Mouse (Mus musculus) heart, adult 2 months (tissue): ENCODE results near the gene Pum3. TPM values are rescaled to one million over a fixed set of nuclear protein-coding genes. Genes with fewer than 3 reads are reported as not detected.

Source experiments
- DNase-seq, 2 experiments: peaks; one replicate each; pipeline ENCODE4 v3.0.0; 2021
- H3K27ac ChIP-seq: fragments of 200-600 bp; 2 replicates; pipeline ENCODE4 v1.8.1; 2022
- H3K27me3 ChIP-seq: fragments of 200-500 bp; 2 replicates; pipeline ENCODE4 v1.6.1; 2012; ENCODE audit warnings: mild to moderate bottlenecking, low read length, inconsistent platforms, mixed read lengths; ENCODE audit not compliant: control insufficient read depth, insufficient read depth
- H3K36me3 ChIP-seq: fragments of 200-500 bp; 2 replicates; pipeline ENCODE4 v1.6.1; 2012; ENCODE audit warnings: low read length, inconsistent platforms; ENCODE audit not compliant: control insufficient read depth, insufficient read depth
- H3K4me1 ChIP-seq: fragments of 200-500 bp; 2 replicates; pipeline ENCODE4 v1.6.1; 2011; ENCODE audit warnings: low read length; ENCODE audit not compliant: control insufficient read depth, insufficient read depth
- H3K4me3 ChIP-seq: fragments of 200-600 bp; 2 replicates; pipeline ENCODE4 v1.8.1; 2022
- H3K79me2 ChIP-seq: fragments of 200-500 bp; replicated peaks from 2 replicates; pipeline ENCODE4 v1.6.1; 2012; ENCODE audit warnings: mild to moderate bottlenecking, inconsistent platforms, low read length, moderate library complexity, mixed read lengths; ENCODE audit not compliant: control insufficient read depth, insufficient read depth
- H3K9ac ChIP-seq: fragments of 200-500 bp; 2 replicates; pipeline ENCODE4 v1.6.1; 2012; ENCODE audit warnings: low read depth, mild to moderate bottlenecking, control low read depth, inconsistent platforms, low read length, mixed read lengths
- CTCF ChIP-seq: fragments of 200-600 bp; IDR thresholded peaks from 2 replicates; pipeline ENCODE4 v1.8.1; 2022; ENCODE audit warnings: antibody characterized with exemption, mild to moderate bottlenecking, moderate library complexity
- EP300 ChIP-seq: fragments of 200-500 bp; IDR thresholded peaks from 2 replicates; pipeline ENCODE4 v1.6.1; 2011; ENCODE audit warnings: low read depth, low read length, control low read depth; ENCODE audit not compliant: insufficient read depth
- POLR2A ChIP-seq: fragments of 200-500 bp; IDR thresholded peaks from 2 replicates; pipeline ENCODE4 v1.6.1; 2011; ENCODE audit warnings: mild to moderate bottlenecking, low read depth, low read length, control low read depth; ENCODE audit not compliant: insufficient read depth
- WGBS: fragments of 180-500 bp; shearing (Covaris S2); methylation state at CpG from one replicate; pipeline ENCODE4 v1.1.7; 2018; 5-methylcytosine and 5-hydroxymethylcytosine counted together
- intact Hi-C: fragments of 180-260 bp; cut with DNase I; formaldehyde crosslinking; loops from one replicate; pipeline ENCODE4 v1.15.1; 2025
- polyA plus RNA-seq: library from polyadenylated mRNA; depleted of rRNA; stranded (reverse); fragments of >200 nt; gene quantifications from 2 replicates; pipeline ENCODE4 v1.2.3, GENCODE M21; 2012
- total RNA-seq, 2 experiments: library from RNA; stranded (reverse); gene quantifications; 2 replicates each; pipeline ENCODE4 v1.2.3; 2021

Gene Pum3
- total and polyA plus RNA-seq, 3 experiments = 22.7 to 33.7 (median 30.9) TPM

- Histone ChIP-seq H3K9ac (no peak overlapping the region), H3K4me1 (no peaks in the 10 kb centered on the region), H3K79me2 (no peaks in the 10 kb centered on the region), H3K27ac (no peak overlapping the region), H3K27me3 (no peaks in the 10 kb centered on the region), H3K36me3 (no peaks in the 10 kb centered on the region), H3K4me3 (no peak overlapping the region)
- intact Hi-C loops = no loop called here
- TF ChIP-seq CTCF (no peak), POLR2A (no peak), EP300 (no peak)
- DNase-seq = no peak
- WGBS = 92% methylated on average over 9 of the region's 9 CpGs
Measured at GRCm38 (mm10) chr19:27397797-27398196, 31.8 kb downstream of the Pum3 start.

DNA sequence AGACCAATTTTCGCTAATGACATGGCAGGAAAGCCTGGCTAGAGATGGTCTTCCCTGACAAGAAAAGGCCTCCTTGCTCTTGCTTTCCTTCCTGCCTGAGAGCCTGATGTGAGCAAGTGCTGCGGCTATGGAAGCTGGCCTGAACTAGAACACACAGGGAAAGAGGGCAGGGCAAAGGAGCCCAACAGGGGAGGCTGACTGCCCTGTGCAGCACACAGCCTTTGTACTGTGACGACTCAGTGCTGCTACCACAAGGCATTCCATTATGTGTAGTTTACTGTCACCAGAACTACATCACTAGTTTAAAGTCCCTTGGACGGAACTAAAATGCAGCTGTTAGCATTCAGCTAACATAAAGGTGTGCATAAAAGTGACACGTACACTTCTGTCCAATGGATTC, 32.4 kb downstream of the Pum3 start:
- intact Hi-C loops = no loop called here
- DNase-seq = no peak
- TF ChIP-seq CTCF (no peak), POLR2A (no peak), EP300 (no peak)
- Histone ChIP-seq H3K27ac (no peak overlapping the region), H3K4me1 (no peaks in the 10 kb centered on the region), H3K27me3 (no peaks in the 10 kb centered on the region), H3K36me3 (no peaks in the 10 kb centered on the region), H3K9ac (no peak overlapping the region), H3K79me2 (no peaks in the 10 kb centered on the region), H3K4me3 (no peak overlapping the region)
- WGBS = 92% methylated on average over 5 of the region's 5 CpGs

DNA sequence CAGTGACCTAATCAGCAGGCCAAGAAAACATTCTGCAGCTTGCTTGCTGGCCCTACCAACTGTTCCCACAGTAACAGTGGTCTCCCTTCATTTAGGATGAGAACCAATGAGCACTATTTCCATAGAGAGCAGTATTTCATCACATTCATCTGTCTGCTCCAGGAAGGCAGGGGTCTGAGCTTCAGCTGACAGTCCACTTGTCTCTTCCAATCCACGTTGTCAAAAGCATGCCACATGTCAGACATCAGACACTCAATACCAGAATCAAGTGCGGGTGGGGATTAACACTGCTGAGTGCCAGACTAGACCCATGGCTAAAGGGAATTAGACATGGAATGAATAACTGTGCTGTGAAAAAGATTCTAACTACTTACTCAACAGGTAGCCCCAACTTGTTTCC, 32.9 kb downstream of the Pum3 start:
- Histone ChIP-seq H3K9ac (no peak overlapping the region), H3K4me1 (no peaks in the 10 kb centered on the region), H3K79me2 (no peaks in the 10 kb centered on the region), H3K27ac (no peak overlapping the region), H3K27me3 (no peaks in the 10 kb centered on the region), H3K4me3 (no peak overlapping the region), H3K36me3 (no peaks in the 10 kb centered on the region)
- WGBS = 84% methylated on average over 2 of the region's 2 CpGs
- TF ChIP-seq POLR2A = no peak
- TF ChIP-seq CTCF = no peak
- TF ChIP-seq EP300 = no peak
- intact Hi-C loops = no loop called here
- DNase-seq = no peak

DNA sequence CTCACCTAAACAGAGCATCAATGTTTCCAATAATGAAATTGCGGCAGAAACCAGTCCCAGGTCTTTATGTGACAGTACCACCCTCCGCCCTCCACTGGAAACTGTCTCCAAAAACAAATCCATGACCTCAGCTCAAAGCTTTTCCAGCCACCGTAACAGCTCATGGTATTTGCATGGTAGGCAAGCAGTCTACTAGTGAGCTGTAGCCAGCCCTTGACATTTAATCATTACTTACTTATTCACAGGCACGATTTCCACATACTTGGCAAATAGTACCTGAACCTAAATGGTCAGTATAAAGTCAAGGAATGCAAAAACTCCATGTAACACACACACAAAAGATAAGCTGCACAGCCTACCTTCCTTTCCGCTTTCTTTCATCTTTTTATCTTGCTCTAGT, 33.7 kb downstream of the Pum3 start:
- H3K4me3 ChIP-seq = no peak overlapping the region
- H3K27ac ChIP-seq = no peak overlapping the region
- H3K9ac ChIP-seq = no peak overlapping the region
- WGBS = 83% methylated on average over 5 of the region's 5 CpGs
- no peaks in the 10 kb centered on the region for H3K4me1 ChIP-seq
- intact Hi-C loops = no loop called here
- no peaks in the 10 kb centered on the region for H3K79me2 ChIP-seq
- H3K27me3 ChIP-seq = no peaks in the 10 kb centered on the region
- DNase-seq = no peak
- no peaks in the 10 kb centered on the region for H3K36me3 ChIP-seq
- TF ChIP-seq POLR2A (no peak), CTCF (no peak), EP300 (no peak)

DNA sequence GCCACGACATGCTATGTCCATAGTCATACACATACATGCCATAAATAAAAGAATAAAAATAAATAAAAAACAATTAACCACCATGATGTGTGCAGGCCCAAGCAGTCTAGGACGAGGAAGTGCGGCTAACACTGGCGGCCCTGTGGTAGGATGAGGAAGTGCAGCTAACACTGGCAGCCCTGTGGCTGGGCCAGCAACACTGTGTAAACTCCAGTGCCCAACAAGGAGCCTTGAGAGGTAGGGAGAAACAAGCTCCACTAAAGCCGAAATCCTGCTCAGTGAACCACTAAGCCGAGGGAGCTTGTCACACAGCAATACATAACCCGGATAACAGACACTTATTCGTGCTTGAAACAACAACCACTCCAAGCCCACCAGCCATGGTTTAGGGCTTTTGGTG, 34.1 kb downstream of the Pum3 start:
- 92% methylated on average over 8 of the region's 8 CpGs for WGBS
- Histone ChIP-seq H3K27me3 (no peaks in the 10 kb centered on the region), H3K36me3 (no peaks in the 10 kb centered on the region), H3K4me1 (no peaks in the 10 kb centered on the region), H3K4me3 (no peak overlapping the region), H3K9ac (no peak overlapping the region), H3K27ac (no peak overlapping the region), H3K79me2 (no peaks in the 10 kb centered on the region)
- no peak for DNase-seq
- intact Hi-C loops = no loop called here
- TF ChIP-seq CTCF (peak; percentile 17), POLR2A (no peak)

DNA sequence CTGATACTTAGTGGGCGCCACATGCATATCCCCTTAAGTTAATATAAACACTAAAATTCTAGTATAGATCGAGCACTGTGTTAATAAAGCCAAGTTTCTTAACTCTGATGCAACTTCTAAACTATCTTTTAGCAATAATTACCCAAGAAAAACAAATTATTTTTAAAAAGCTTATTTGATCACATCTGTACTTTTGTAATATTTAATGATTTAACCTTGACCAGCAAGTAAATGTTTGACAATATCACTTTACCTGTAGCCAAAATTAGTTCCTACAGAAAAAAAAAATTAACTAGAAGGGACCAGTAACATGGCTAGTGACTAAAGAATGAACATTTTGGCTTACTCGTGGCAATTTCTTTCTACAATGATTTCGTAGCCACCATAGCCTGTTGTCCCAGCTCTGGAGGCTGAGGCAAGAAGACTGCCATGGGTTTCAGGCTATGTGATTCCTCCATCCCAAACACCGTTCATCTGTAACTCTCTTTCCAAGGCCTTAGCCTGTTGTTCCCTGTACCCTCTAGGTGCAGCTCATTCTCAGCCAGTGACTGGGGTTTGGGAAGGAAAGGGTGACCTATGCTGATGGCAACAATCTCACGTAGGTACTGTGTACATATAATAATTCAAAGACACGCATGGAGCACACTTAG, 35.2 kb downstream of the Pum3 start:
- no peak overlapping the region for H3K9ac ChIP-seq
- H3K4me3 ChIP-seq = no peak overlapping the region
- H3K36me3 ChIP-seq = no peaks in the 10 kb centered on the region
- 96% methylated on average over 7 of the region's 7 CpGs for WGBS
- H3K79me2 ChIP-seq = no peaks in the 10 kb centered on the region
- H3K27me3 ChIP-seq = no peaks in the 10 kb centered on the region
- TF ChIP-seq CTCF (no peak), POLR2A (no peak), EP300 (no peak)
- no peaks in the 10 kb centered on the region for H3K4me1 ChIP-seq
- H3K27ac ChIP-seq = no peak overlapping the region
- intact Hi-C loops = no loop called here
- DNase-seq = no peak
